In genomic region chr19:32761162-32761561, GRCm38 (mm10) we compare ENCODE assay signal across 10 mouse cellular contexts. TPM values are rescaled to one million over a fixed set of nuclear protein-coding genes. Genes with fewer than 3 reads are reported as not detected.
DNase-seq lines count a peak whose midpoint lies in the region; ATAC-seq and TF ChIP-seq lines count a peak whose summit lies in the region.
"Had no signal": no experiment of that assay in that cellular context is flagged by ENCODE, and none has a peak within 500 bp of the region (broad histone marks: within the 10 kb centered on the region; RNA-seq: fewer than 3 reads in every experiment).

No protein-coding gene starts in this region.

- DNase-seq in limb, embryonic 10.5 days (ENCODE audit: low spot score) = no peak
- DNase-seq in layer of hippocampus, postnatal 10 days (ENCODE audit: low spot score in 2 of 2) = no peak
- DNase-seq in adrenal gland, postnatal 4 days (ENCODE audit: low spot score in 2 of 2) = no peak
- DNase-seq: heart, postnatal 36 days; thymus, adult 18-20 months had no signal

- H3K9me3 ChIP-seq in limb, embryonic 12.5 days = no peaks in the 10 kb centered on the region
- no peaks in the 10 kb centered on the region for H3K9me3 ChIP-seq in limb, embryonic 10.5 days (replicated peaks)
- no peaks in the 10 kb centered on the region for H3K9me3 ChIP-seq in forebrain, embryonic 13.5 days (replicated peaks)
- H3K9me3 ChIP-seq in intestine, postnatal 0 days (ENCODE audit: control insufficient read depth) = no peaks in the 10 kb centered on the region

- H3K27ac ChIP-seq in limb, embryonic 12.5 days = no peak overlapping the region
- no peak overlapping the region for H3K27ac ChIP-seq in limb, embryonic 10.5 days
- no peak overlapping the region for H3K27ac ChIP-seq in forebrain, embryonic 13.5 days
- no peak overlapping the region for H3K27ac ChIP-seq in intestine, postnatal 0 days (ENCODE audit: low read depth, low read length)
- no peak overlapping the region for H3K27ac ChIP-seq in olfactory bulb, adult 2 months (ENCODE audit: insufficient read depth, low read depth, low read length)

- no peak for ATAC-seq in limb, embryonic 12.5 days (ENCODE audit: insufficient number of reproducible peaks, insufficient read depth, low FRiP score, low TSS enrichment, low read depth)
- ATAC-seq in forebrain, embryonic 13.5 days = no peak
- no peak for ATAC-seq in intestine, postnatal 0 days
- ATAC-seq: Patski had no signal

- TF ChIP-seq POLR2A in olfactory bulb, adult 2 months (IDR thresholded peaks at IDR 0.05; ENCODE audit: insufficient read depth, low read depth, low read length) = no peak

- WGBS in limb, embryonic 12.5 days = 73% methylated on average over 4 of the region's 4 CpGs
- 71% methylated on average over 4 of the region's 4 CpGs for WGBS in limb, embryonic 10.5 days
- WGBS in forebrain, embryonic 13.5 days = 66% methylated on average over 4 of the region's 4 CpGs
- 56% methylated on average over 4 of the region's 4 CpGs for WGBS in intestine, postnatal 0 days
- 25% methylated on average over 4 of the region's 4 CpGs for WGBS in olfactory bulb, adult 2 months

- H3K4me3 ChIP-seq in limb, embryonic 12.5 days (replicated peaks) = no peak overlapping the region
- H3K4me3 ChIP-seq in limb, embryonic 10.5 days = no peak overlapping the region
- 0 out of 2 replicates have a peak overlapping the region, but pooled peaks have one; percentile 6 for H3K4me3 ChIP-seq in forebrain, embryonic 13.5 days
- H3K4me3 ChIP-seq in intestine, postnatal 0 days (ENCODE audit: low read depth, low read length) = peak overlapping the region; percentile 96; the same call in 1 of the 2 replicates
- peak overlapping the region; percentile 40 for H3K4me3 ChIP-seq in olfactory bulb, adult 2 months (ENCODE audit: insufficient read depth, low read depth, low read length)

- H3K36me3 ChIP-seq in limb, embryonic 12.5 days = peaks cover 5% of the 10 kb centered on the region
- peaks cover 28% of the 10 kb centered on the region for H3K36me3 ChIP-seq in limb, embryonic 10.5 days
- peaks cover 4% of the 10 kb centered on the region; the same call in 1 of the 2 replicates for H3K36me3 ChIP-seq in forebrain, embryonic 13.5 days (ENCODE audit: poor library complexity, severe bottlenecking)
- H3K36me3 ChIP-seq in intestine, postnatal 0 days (ENCODE audit: control insufficient read depth, insufficient read depth) = peaks cover 4% of the 10 kb centered on the region; the same call in 1 of the 2 replicates

- H3K27me3 ChIP-seq in limb, embryonic 12.5 days = no peaks in the 10 kb centered on the region
- H3K27me3 ChIP-seq in limb, embryonic 10.5 days (ENCODE audit: low read depth, poor library complexity, severe bottlenecking) = no peaks in the 10 kb centered on the region
- no peaks in the 10 kb centered on the region for H3K27me3 ChIP-seq in forebrain, embryonic 13.5 days
- H3K27me3 ChIP-seq in intestine, postnatal 0 days (replicated peaks; ENCODE audit: control insufficient read depth, insufficient read depth, low read length) = no peaks in the 10 kb centered on the region
- H3K27me3 ChIP-seq: Patski had no signal

- no peak overlapping the region for H3K9ac ChIP-seq in limb, embryonic 12.5 days (replicated peaks)
- H3K9ac ChIP-seq in forebrain, embryonic 13.5 days = no peak overlapping the region
- no peak overlapping the region for H3K9ac ChIP-seq in intestine, postnatal 0 days (ENCODE audit: low read depth, low read length)

- peaks cover 15% of the 10 kb centered on the region for H3K4me1 ChIP-seq in limb, embryonic 12.5 days (replicated peaks)
- peaks cover 13% of the 10 kb centered on the region for H3K4me1 ChIP-seq in limb, embryonic 10.5 days
- H3K4me1 ChIP-seq in forebrain, embryonic 13.5 days = peaks cover 37% of the 10 kb centered on the region
- H3K4me1 ChIP-seq in intestine, postnatal 0 days (replicated peaks; ENCODE audit: control insufficient read depth, insufficient read depth, low read length) = peaks cover 8% of the 10 kb centered on the region; the same call in 1 of the 2 replicates
- H3K4me1 ChIP-seq in olfactory bulb, adult 2 months (ENCODE audit: control insufficient read depth, insufficient read depth, low read length) = no peaks in the 10 kb centered on the region

- peak overlapping the region; percentile 95; the same call in 1 of the 2 replicates for H3K4me2 ChIP-seq in limb, embryonic 12.5 days
- H3K4me2 ChIP-seq in forebrain, embryonic 13.5 days = peak overlapping the region; percentile 95
- H3K4me2 ChIP-seq in intestine, postnatal 0 days (replicated peaks; ENCODE audit: low read depth) = peak overlapping the region; percentile 90

- no peak for TF ChIP-seq CTCF in intestine, postnatal 0 days (IDR thresholded peaks at IDR 0.05; ENCODE audit: low read depth)
- TF ChIP-seq CTCF in olfactory bulb, adult 2 months (IDR thresholded peaks at IDR 0.05; ENCODE audit: insufficient read depth, low read depth, low read length) = no peak

RNA-seq across cellular contexts. Expression of gene Pten, which starts 3.9 kb away (rescaled TPM):
- polyA plus RNA-seq in limb, embryonic 12.5 days (2016; fragmentation: Nextera tagmentation; extraction: Ambion mirVana) = 9.3 and 10.2 TPM in 2 replicates
- polyA plus RNA-seq in limb, embryonic 10.5 days (2016; fragmentation: Nextera tagmentation; extraction: Ambion mirVana) = 5.0 and 5.8 TPM in 2 replicates
- 10.9 and 12.3 TPM in 2 replicates for polyA plus RNA-seq in forebrain, embryonic 13.5 days (2015; fragmentation: Nextera tagmentation; extraction: Ambion mirVana)
- polyA plus RNA-seq in intestine, postnatal 0 days (2015; fragmentation: Nextera tagmentation; extraction: Ambion mirVana) = 13.2 and 16.1 TPM in 2 replicates
- 127 and 174 TPM in 2 replicates for polyA plus RNA-seq in olfactory bulb, adult 2 months (2012; ENCODE audit: insufficient read depth, insufficient read length, low replicate concordance, missing spikeins)
- total RNA-seq in layer of hippocampus, postnatal 10 days (2021) = 100 to 1,000 TPM; 129 to 130 TPM
- total RNA-seq in adrenal gland, postnatal 4 days (2021) = 10 to 100 TPM; 65.8 to 67.6 TPM

RNA-seq across cellular contexts. Expression of gene Atad1, which starts 21.6 kb away (rescaled TPM):
- polyA plus RNA-seq in limb, embryonic 12.5 days (2016; fragmentation: Nextera tagmentation; extraction: Ambion mirVana) = 62.8 and 65.8 TPM in 2 replicates
- polyA plus RNA-seq in limb, embryonic 10.5 days (2016; fragmentation: Nextera tagmentation; extraction: Ambion mirVana) = 62.5 and 71.7 TPM in 2 replicates
- polyA plus RNA-seq in forebrain, embryonic 13.5 days (2015; fragmentation: Nextera tagmentation; extraction: Ambion mirVana) = 102 and 112 TPM in 2 replicates
- 48.5 and 49.6 TPM in 2 replicates for polyA plus RNA-seq in intestine, postnatal 0 days (2015; fragmentation: Nextera tagmentation; extraction: Ambion mirVana)
- not detected in 2 replicates for polyA plus RNA-seq in olfactory bulb, adult 2 months (2012; ENCODE audit: insufficient read depth, insufficient read length, low replicate concordance, missing spikeins)
- 100 to 1,000 TPM; 105 to 121 TPM for total RNA-seq in layer of hippocampus, postnatal 10 days (2021)
- total RNA-seq in adrenal gland, postnatal 4 days (2021) = 10 to 100 TPM; 70.7 to 72.4 TPM

Comparison
In these comparisons a context has a peak if more than half of its experiments do, and no peak if none do; other contexts are left out.
1. H3K4me3 ChIP-seq: peak in forebrain, embryonic 13.5 days (single experiment), intestine, postnatal 0 days (single experiment) and olfactory bulb, adult 2 months (single experiment); none in limb, embryonic 12.5 days (single experiment) and limb, embryonic 10.5 days (single experiment).
2. RNA of gene Atad1, which starts 21.6 kb away (polyA plus RNA-seq): 102 to 112 TPM in forebrain, embryonic 13.5 days, 62.5 to 71.7 TPM in limb, embryonic 10.5 days, 62.8 to 65.8 TPM in limb, embryonic 12.5 days and 48.5 to 49.6 TPM in intestine, postnatal 0 days; not detected in olfactory bulb, adult 2 months; every median in the first group is over 10 times any median in the second.
3. Peak in every context shown above with its lines, with median percentiles within 50 percentile points of each other: H3K4me2 ChIP-seq.